Mouse (Mus musculus) adipocyte (in vitro differentiated cells): ENCODE data around the gene Skint6.
"Not testable (repeated sequence)": the region's sequence is repeated elsewhere in the genome, so short reads cannot be mapped to it uniquely, and the experiment has no call there.

Experiments used
- DNase-seq: peaks from one replicate; pipeline ENCODE4 v3.0.0-alpha.2; 2016; ENCODE audit warnings: low spot score

Gene Skint6

GRCm38 (mm10) chr4:113286873-113287272 lies at the start of gene Skint6:
Gene Skint6 (minus strand): TSS chr4:113286973.
- DNase-seq, result no peak

DNA sequence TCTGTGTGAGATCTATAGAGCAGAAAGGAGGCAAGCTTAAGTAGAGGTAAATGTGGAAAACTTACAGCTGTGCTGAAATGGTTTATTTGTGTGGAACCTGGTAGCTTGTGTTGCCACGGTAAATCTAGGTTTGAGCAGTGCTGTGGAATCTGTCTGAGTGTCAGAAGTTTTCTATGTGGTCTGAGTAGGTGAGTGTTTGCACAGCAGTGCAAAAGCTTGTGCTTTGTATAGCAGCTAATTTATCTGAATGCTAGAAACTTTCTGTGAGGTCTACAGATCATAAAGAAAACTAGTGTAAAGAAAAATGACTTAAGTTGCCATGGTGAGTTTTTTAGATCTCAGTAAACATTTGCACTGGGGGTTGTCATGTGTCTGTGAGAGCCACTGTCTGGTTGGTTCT lies 34.1 kb upstream of the Skint6 start:
- no peak for DNase-seq

DNA sequence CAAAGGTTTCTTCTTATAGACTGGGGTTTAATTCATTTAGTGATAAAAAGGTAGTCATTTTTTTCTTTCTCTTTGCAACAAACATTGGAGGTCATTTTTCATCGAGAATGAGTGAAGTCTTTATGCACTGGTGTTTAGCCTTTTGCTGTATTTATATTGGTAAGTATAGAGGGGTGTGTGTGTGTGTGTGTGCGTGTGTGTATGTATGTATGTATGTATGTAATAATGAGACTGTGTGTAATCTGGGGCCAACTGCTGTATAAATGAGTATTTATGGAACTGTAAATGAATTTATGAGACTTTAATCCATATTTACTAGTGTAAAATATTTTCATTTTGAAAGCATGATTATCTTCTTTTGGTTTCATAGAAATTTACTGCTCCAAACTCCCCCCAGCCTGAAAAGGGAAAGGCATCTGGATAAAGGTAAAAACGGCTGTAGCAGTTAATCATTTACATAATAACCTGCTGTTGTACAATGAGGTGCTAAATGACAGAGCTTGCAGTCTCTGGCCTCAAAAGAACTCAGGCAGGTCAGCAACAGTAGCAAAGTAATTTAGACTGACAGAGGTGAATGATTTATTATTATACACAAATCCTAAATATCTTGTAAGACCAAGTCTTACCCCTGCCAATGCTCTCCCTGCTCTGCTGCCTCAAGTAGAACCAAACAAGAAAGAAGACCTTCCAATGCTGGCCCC lies 15.2 kb upstream of the Skint6 start:
- no peak for DNase-seq

DNA sequence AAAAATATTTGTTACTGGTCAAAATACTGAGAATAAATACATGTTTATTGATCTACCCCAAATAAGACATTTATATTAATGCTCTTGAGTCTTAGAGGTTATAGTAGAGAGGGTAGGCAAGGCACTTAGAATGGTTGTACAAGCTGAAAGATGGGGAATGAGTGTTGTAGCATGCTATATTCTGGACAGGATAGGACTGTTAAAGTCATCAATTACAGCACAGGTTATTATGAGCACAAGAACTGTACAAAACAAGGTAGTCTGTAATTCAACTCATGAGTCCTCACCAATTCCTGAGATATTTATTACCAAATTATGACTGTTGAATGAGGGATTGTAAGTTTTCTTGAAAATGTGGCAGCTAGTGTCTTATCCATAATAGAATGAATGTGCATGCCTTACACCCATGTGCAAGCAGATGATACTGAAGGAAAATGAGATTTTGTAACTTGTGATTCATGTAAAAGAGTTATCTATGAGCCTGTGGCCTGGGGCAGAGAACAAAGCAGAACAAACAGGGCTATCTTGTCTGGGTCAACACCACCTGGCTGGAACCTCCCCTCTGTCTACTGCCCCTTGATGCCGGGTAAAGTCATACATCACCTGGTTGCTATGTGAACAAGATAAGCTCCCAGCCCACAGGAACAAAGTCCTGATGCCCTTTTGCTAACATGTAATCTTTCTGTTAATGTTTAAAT lies 23.3 kb downstream of the Skint6 start:
- DNase-seq, result no peak

GRCm38 (mm10) chr4:113245808-113246207 lies 41.0 kb downstream of the Skint6 start:
- no peak for DNase-seq

DNA sequence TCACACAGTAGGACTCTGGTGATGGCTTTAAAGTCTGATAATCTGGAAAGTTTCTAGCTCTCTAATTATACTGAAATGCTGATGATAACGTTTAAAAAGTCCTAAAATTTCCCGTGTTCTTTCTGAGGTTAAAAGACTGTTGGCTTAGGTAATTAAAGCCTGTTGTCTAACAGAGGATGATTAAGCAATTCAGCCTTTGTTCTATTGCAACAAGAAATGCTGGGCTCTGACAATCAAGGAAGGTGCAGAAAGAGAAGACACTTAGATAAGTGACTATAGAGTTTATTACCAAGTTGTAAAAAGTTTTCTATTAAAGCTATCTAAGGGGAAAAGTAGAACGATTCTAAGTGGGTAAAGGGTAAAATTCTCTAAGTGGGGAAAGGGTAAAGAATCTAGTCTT lies 219.2 kb downstream of the Skint6 start:
- no peak for DNase-seq

DNA sequence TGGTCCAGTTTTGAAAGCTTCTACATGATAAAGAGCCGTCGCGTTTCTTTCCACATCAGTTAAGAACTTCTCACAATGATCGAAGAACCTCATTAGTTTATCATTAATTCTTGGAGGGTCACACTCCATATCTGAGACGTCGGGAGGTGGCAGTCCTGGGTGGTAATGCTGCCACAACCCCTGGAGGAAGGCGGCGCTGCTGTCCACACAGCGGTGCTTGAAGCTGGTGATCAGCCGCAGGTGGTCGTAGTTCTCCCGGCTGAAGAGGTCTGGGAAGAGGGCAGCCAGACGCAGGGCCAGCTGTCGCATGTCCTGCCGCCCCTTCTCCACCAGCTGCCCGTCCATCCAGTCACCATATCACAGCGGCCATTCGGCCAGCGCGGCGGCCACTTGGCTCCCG lies 307.6 kb downstream of the Skint6 start:
- DNase-seq, result not testable (repeated sequence)

DNA sequence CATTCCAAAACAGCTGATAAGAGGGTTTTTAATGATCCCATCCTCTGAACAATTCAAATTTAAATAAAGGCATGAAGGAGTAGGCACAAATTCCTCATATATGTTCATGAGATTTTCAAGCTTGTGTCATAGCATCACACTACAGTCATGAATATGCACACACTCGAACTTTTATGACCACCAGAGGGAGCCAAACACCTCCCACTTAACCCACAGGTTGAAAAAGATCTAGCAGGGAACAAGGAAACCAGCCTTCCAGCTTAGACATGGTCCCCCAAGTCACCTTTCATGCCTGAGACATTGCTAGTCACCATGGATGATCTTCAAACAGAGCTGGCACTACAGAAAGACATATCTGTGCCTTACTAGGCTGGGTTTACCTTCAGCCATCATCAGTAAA lies 496.1 kb downstream of the Skint6 start:
- DNase-seq, result peak; percentile 32

DNA sequence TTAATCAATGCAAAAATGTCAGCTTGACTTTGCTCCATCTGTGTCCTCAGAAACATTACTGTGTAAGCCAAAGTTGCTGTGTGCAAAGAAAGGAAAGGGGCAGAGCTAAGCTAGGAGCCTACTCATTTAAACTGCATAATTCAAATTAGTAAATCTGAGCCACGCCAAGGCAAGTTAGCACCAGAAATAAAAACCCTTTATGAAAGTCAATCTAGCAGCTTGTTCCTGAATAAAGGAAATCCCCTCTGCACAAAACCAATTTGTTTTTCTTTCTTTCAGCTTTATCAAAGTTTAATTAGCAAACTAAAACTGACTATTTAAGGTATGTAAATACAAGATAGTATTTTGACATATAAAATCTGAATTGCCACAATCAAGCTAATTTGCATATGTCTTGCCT lies 512.0 kb downstream of the Skint6 start, which contains the start of gene Skint10:
Skint10 (minus strand) TSS at position 101 of the 400 bp plus-strand sequence.
- DNase-seq, result no peak
